Mouse (Mus musculus) gastrocnemius, postnatal 4 days (tissue): ENCODE results near the gene Noc2l. TPM values are rescaled to one million over a fixed set of nuclear protein-coding genes. Genes with fewer than 3 reads are reported as not detected.

Experiments used
- DNase-seq, 2 experiments: peaks; one replicate each; pipeline ENCODE4 v3.0.0; 2021 to 2022; ENCODE audit warnings: low spot score in 2 of 2, mixed read lengths in 2 of 2
- total RNA-seq, 2 experiments: library from RNA; stranded (reverse); gene quantifications; 2 replicates each; pipeline ENCODE4 v1.2.3; 2021

The Noc2l gene
- total RNA-seq, 2 experiments from 2014 or later: 30.4 to 31.0 TPM

DNA sequence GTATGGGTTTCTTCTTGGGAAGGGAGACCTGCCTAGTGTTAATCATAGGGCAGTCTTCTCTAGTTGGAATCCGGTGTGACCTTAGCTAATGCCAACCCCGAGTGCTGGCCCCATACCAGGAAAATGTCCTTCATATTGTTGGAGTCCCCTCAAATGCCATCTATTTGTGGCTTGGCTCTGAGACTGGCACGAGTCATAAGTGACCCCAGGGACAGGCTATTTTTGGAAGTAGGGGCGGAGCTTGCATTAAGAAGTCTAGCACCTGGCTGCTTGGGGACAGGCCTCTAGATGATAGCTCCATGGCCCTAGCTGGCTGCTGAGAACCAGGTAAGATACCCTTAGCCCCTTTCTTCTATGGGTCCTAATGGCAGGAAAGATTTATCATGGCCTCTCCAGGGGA, 20.2 kb upstream of the Noc2l start, which contains the start of gene Perm1:
TSS of gene Perm1 (plus strand) at position 220 of the 400 bp plus-strand sequence.
- no peak for DNase-seq

DNA sequence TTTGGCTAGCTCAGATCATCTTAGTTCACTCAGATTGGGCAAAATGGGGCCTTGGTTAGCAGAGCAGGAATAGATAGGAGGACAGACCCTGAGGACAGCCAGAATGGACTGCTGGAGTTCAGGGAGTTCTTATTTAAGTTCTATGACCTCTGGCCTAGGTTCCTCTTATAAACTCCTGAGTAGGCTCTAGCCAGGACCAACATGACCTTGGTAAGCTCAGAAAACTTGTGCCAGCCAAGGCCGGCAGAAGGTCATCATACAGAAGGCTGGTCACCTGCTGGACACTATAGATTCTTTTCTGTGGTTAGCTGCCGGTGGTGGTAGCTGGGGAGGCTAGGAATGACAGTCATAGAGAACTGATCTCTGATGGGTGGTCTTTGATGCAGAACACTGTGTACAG, 19.6 kb upstream of the Noc2l start:
- DNase-seq: no peak

DNA sequence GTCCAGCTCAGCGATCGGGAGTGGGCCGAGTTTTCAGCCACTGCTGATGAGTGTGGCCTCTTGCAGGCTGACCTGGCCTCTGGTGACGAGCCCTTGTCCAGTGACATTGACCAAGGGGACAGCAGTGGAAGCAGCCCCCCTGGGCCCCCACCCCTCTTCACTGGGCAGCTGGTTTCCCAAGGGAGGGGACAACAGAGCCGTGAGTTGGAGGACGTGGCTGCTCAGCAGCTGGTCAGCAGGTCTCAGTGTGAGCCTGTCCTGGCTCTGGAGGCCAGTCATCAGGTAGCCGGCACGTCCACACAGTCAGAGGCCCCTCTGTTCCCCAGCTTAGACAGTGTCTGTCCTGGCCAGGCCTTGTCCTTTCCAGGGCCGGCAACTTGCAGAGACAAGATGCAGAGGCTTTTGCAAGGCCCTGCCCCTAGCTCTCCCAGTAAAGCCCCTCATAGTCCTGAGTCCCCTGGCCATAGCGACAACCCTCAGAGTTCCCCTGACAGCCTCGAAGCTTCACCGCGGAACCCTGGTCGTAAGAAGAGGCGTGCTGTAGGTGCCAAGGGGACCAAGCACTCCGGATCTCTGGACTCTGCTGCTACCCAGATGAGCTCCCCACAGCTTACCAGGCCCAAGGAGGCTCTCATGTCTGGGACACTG, 18.7 kb upstream of the Noc2l start:
- DNase-seq: no peak

DNA sequence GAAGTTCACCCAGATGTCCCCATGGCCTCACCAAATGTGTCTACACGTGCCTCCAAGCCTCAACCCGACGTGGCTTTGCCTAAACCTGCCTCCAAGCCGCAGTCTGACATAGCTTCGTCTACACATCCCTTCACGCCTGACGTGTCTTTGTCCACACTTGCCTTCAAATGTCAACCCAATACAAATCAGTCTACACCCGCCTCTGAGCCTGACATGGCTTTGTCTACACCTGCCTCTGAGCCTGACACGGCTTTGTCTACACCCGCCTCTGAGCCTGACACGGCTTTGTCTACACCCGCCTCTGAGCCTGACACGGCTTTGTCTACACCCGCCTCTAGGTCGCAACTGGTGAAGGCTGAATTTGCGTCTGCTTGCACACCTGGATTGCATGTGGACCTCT, 18.0 kb upstream of the Noc2l start:
- DNase-seq: no peak

DNA sequence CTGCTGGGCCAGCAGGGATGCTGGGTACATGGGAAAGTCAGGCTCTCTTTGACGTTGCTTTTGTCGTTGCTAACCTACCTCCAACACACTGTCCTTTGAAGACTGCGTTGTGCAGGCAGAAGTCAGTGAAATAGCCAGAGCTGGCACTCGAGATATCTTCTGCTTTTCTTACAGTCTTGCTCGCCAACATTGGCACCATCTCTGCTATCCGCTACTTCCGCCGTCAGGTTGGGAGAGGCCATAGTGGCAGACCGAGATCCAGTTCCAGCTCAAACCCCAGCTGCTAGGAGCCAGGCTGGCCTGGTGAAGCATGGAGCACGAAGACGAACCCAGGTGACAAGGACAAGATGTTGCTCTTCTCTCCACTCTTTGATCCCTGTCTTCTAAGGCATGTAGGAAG, 15.9 kb upstream of the Noc2l start:
- DNase-seq: no peak

DNA sequence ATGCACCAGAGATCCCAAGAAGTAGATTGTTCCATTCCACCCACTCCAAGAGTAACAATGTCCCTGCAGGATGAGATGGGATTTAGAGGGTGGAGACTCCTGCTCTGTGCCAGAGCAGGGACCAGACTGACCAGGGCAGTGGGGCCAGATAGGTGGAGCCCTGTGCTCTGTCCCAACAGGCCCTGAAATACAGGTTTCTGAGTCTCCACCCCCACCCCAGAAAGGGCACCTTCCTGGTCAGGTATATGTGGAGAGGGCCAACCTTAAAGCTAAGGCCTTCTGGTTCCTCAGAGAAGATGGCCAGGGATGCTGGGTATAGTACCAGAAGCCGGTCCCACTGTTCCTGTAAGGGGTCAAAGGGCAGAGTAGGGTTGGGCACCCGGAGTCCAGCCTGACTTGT, 11.5 kb upstream of the Noc2l start:
- DNase-seq: no peak

DNA sequence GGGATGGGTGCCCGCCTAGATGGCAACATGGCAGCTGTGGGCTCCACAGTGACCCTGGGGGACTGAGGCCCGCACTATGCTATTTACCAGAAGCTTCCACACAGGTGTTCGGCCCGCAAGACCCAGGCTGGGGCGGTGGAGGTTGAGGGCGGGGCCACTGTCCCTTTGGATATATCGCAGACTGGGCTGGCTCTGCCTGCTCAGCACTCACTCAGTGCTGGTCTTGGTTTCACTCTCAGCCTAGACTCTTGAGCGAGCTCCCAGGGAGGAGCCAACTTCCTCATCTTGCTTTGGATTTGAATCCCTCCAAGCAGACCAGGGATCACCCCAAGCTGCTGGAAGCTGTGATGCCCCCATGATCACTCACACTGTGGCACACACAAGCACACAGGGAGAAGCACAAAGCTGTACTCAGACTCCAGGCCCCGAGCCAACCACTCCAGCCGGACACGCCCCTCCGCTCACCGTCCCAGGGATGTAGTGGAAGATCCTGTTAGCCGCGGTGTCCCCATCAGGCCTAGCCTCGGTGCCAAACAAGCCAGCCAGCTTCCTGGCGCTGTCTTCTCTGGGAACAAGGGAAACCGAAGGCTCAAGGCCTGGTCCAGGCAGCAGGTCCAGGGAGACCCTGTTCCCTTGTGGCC, 7.9 kb upstream of the Noc2l start:
- no peak for DNase-seq

DNA sequence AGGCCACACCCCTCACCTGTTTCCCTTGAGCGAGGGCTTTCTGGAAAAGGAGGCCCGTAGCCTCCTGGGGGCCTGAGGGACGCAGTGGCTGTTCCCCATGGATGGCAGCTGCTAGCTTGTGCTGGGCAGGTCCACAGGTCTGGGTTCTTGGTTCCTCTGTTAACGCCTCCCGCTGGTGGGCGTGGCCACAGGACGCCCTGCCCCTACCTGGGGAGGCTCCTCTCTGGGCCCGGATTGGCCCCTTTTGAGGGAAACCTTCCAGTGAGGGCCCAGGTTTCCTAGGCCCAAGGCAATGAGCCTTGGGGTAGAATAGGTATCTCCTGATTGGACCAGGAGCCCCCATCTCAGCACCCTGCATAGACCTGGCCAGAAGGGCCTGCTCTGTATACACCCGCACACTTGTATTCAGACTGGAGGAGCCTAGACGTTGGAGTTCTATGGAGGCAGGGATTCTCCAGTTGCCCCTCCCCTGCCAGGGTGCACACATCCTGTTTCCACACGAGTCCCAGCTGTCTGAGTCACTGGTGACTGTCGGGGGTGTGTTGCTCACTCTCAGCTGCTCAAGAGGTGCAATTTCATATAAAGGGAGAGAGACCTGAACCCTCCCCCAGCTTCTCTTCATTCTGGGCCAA, 7.3 kb upstream of the Noc2l start:
- DNase-seq: no peak

DNA sequence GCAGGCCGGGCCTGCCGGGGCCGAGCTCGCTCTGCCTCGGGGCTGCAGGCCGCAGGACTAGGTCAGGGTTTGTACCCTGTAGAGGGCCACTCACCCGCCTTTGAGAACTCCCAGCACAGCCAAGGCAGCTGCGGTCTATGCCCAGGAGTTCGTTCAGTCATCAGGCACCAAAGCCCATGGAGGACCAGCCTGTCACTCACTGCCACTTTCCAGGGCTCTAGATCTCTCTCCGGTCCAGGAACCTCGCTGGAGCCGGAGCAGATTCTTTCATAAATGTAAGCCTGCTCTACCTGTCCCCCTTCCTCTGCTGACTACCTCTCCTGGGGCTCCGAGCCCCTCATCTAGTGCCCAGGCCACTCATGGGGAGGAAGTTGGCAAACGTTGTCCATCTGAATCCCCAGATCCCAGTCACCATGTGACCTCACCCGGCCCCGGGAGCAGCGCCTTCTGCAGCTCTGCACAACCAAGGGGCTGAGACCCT, 1.7 kb upstream of the Noc2l start:
- DNase-seq: no peak

DNA sequence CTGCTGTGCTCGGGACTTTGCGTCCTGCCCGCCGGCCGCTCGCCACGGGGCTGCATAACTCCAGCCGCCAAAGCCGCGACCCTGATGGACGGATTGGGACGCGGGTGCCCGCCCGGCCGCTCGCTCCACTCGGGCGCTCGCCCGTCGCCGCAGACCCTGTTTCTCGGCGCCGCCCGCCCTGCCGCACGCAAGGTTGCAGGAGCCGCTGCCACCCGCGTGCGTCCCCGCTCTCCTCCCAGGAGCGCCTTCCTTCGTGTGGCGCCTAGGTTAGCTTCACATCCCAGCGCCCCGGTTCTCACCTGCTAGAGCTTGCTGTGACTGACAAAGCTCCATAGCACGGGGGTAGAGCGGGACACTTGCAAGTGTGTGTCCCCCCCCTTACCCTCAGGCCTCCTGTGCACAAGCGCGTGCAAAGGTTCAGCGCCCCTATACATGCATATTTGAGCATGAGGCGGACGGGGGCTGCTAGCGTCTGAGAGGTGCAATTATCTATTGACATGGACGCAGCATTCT, 1.1 kb upstream of the Noc2l start, which contains the start of gene Plekhn1:
TSS of gene Plekhn1 (minus strand) at position 157 of the 513 bp plus-strand sequence.
- DNase-seq: peak; percentile 65 to 80

DNA sequence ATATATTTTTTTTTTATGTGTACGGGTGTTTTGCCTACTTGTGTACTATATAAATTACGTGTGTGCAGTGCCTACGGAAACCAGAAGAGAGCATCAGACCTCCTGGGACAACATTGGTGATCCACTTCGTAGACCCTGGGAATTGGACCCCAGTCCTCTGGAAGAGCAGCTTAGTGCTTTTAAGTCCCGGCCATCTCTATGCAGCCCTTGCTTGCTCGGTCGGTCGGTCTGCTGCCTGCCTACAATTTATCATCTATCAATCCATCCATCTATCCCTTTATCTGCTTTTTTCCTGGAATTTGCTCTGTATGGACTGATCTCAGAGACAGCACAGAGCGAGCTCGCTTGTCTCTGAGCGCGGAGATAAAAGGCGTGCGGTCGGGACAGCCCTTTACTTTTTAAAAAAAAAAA, 445 bp upstream of the Noc2l start:
- no peak for DNase-seq

DNA sequence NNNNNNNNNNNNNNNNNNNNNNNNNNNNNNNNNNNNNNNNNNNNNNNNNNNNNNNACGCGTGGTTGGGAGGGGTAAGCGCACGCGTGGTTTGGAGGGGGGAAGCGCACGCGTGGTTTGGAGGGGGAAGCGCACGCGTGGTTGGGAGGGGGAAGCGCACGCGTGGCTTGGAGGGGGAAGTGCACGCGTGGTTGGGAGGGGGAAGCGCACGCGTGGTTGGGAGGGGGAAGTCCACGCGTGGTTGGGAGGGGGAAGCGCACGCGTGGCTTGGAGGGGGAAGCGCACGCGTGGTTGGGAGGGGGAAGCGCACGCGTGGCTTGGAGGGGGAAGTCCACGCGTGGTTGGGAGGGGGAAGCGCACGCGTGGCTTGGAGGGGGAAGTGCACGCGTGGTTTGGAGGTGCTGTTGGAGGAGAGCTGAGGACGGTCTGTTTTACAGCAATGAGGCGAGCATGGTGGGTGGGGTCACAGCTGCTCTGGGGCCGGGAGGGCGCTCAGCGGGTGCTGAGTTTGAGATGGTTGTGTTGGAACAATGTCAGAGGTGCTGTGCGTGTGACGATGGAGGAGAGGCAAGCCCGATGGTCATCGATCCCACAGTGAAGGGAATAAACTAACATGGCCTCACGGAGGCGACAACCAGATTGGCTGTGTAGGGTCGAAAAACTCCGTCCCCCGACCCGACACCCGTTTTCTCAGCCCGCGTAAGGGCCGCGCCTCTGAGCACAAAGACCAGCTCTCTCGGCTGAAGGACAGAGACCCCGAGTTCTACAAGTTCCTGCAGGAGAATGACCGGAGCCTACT, 1.0 kb downstream of the Noc2l start:
- DNase-seq: no peak

DNA sequence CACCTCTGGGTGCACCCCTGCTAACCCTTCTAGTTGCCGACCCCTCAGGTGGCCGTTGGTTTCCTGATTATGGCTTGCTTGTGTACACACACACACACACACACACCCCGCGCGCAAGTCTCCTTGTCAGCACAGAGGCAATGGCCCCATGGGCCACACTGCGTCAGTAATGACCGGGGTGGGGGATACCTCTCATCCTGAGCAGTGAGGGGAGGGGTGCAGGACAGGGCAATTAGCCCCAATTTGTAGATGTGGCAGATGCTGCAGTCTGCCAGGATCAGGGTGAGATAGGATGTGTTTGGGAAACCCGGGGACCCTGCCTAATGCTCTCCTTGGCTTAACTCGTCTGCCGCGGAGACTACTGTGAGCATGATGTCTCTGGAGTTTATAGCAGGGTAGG, 13.8 kb downstream of the Noc2l start:
- DNase-seq: no peak

DNA sequence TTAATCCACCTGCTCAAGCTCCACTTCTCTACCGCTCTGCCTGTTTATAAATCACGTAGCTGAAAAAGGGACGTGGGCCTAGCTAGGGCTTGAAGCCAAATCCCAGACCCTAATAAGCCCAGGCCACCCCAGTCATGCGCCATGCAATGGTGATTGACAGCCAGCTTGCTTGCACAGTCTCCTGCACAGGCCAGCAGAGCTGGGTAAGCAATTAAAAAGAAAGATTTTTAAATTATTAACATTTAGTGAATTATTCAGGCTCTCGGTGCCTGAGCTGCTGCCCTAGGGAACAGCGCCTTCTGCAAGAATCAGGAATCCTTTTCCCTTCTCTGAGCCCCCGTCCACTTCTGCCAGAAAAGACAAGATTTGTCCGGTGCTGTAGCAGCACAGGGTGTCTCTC, 15.3 kb downstream of the Noc2l start:
- DNase-seq: no peak

DNA sequence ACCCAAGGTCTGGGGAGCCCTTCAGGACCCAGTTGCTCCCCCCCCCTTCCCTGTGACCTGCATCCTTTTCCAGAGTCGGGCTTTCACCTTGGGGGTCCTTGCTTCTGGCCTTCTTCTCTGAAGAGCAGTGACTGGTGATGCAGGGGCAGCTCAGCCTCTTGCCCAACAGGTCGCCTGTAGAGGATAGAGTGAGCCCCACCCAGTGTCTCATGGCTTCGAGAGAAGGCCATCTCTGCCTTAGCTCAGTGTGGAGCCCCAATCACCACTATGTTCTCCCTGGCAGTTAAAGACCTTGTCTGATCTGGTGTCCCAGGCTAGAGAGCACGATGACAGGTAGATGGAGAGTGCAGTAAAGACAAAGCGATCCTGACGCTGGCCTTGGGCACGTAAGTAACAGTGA, 16.3 kb downstream of the Noc2l start:
- DNase-seq: no peak

DNA sequence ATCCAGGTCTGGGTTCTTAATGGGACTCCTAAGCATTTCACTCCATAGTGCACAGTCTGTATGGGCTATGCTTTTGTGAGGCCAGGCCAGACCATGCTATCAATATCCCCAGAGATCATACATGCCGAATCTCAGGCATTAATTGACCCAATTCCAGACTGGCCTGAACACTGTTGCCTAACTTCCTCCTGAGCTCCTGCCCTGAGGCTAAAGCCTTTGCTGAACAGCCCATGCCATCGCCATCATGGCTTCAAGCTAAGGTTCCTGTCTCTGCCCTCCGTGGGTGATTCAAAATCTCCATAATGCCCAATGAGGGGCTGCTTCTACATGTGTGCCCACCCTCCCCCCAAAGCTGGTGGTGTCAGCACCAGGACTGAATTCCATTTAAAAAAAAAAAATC, 16.8 kb downstream of the Noc2l start:
- no peak for DNase-seq

DNA sequence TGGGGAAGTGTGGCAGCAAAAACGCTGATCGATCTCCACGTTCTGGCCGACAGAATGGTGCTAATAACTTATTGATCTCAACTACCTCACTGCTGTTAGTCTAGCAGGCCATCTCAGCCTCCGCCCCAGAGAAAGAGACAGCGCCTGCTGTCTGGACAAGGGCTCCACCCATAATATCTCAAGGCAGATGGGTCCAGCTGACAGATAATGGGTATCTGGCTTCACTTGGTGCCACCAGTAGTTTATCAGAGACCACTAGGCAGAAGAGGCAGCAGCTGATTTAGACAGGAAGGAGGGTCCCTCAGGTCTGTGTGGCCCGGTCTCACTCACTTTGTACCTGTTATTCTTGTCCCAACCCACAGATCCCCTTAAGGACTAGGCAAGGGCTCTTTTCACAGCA, 17.2 kb downstream of the Noc2l start:
- DNase-seq: no peak

DNA sequence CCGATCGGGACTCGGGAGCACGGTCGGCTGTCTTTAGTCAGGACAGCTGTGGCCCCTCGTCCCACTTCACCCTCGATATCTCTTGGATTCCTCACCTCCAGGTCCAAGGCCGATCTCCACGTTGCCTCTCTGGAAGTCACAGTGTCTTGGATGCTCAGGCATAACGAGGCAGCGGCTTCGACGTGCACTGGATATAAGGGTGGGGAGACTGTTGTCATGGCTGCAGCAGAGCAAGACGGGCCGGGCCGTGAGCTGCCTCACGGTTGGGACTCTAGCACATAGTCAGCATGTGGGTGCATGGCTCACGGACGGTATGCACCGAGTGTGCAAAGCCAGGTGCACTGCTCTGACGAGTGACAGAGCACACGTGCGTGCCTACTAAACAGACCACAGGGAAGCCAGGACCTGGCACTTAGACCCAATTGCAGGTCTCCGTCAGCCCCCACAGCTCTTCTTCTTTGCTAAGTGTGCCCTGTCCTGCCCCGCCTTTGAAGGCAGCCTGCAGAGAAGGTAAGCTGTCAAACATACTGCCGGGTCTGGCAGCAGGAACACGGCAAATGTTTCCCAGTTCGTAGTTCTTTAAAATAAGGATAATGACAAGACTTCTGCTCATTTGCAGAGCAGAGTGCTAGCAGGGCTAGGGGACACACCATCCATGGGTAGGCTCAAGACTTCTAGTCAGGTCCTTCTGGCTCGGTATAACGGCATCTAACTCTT, 18.7 kb downstream of the Noc2l start:
- no peak for DNase-seq

DNA sequence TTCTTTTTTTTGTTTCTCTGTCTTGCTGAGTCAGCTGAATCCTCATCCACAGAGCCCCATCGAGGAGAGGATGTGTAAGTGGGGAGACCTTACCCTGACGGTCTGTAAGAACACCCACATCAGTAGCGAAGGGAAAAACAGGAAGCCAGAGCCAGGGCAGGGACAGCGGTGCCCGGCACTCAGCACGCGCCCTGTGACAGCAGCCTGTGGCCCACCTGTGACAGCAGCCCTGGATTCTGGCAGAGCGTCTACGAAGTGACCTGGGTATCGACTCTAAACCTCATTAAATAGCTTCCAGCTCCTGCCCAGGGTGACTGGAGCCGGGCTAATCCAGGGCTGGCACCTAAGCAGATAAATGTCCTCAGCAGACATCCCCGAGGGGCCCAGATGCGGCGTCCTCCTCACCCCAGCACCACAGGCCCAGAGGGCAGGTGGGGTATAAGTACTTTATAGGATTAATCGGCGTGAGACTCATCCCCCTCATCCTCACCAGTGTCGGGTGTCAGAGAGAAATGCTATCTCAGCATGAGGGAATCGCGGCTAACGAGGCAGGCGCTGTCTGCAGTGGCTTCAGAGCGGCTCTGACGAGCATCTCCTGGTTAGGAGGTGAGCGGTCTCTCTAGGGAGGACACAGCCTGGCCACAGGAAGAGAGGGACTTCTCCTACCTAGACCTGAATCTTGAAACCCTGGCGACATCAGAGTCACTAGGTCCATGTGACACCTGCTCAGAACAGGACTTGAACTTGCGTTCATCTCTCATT, 19.4 kb downstream of the Noc2l start, which contains the start of gene Samd11:
TSS of gene Samd11 (minus strand) at position 580 of the 762 bp plus-strand sequence.
- no peak for DNase-seq
